Mouse (Mus musculus) telencephalon, adult 2 months (tissue): Measurements from ENCODE around the gene Atp1a4.

Experiments used
- DNase-seq: peaks from one replicate; pipeline ENCODE4 v3.0.0-alpha.2; 2011; ENCODE audit warnings: low read depth, low spot score

Gene Atp1a4

DNA sequence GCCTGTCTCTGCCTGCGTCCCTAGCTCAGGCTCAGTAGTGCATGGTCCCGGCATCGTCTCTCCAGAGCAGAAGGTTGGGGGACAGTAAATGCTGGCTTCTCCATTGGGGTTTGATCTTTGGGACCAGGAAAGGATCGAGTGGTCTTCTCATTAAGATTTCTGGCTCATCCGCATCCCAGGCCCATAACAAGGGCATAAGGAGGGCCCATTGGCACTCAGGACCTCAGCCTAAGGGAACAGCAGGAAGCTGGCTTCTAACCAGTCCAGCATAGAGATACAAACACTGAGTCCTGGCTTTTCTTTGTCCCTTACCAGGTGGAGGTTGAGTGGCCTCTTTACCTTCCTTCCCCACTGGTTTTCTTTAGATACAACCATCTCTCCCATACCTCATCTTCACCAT is 60.4 kb downstream of the Atp1a4 start:
- DNase-seq = no peak

GRCm38 (mm10) chr1:172197146-172197545 is 61.1 kb downstream of the Atp1a4 start:
- DNase-seq = no peak

- no peak for DNase-seq
Observed at GRCm38 (mm10) chr1:172194435-172194834, 63.8 kb downstream of the Atp1a4 start.

- no peak for DNase-seq
Observed at GRCm38 (mm10) chr1:172192217-172192616, 66.0 kb downstream of the Atp1a4 start.

DNA sequence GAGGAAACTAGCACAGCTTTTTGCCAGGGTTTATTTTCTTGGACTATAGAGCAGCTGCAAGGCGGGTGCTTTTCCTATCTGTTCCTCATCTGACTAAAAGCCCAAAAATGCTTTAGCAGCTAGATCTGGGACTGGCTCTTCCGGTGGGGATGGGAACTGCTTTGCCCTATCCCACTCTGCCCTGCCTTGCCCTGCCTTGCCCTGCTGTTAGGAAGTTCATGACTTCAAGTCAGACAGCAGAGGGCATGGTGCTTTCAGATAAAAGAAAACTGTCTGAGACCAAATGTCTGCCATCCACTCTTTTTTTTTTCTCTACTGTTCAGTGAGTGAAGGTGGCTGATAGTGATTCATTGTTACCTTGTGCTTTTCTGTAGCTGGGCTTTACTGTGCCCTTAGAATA is 66.6 kb downstream of the Atp1a4 start:
- DNase-seq = no peak

DNA sequence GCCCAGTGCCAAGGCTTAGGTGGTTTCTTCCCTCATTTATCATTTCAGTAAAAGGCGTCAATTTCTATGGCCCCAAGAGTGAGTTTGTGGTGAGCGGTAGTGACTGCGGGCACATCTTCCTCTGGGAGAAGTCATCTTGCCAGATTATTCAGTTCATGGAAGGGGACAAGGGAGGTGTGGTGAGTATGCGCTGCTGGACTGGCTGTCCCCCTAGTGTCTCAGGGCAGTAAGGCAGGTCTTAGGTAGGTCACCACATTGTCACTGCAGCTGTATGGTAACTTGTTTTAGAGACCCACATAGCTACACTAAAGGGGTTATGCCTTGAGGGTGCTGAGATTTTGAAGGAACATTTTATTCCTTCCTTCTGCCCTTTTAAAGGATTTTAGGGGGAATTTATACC is 69.3 kb downstream of the Atp1a4 start:
- no peak for DNase-seq

DNA sequence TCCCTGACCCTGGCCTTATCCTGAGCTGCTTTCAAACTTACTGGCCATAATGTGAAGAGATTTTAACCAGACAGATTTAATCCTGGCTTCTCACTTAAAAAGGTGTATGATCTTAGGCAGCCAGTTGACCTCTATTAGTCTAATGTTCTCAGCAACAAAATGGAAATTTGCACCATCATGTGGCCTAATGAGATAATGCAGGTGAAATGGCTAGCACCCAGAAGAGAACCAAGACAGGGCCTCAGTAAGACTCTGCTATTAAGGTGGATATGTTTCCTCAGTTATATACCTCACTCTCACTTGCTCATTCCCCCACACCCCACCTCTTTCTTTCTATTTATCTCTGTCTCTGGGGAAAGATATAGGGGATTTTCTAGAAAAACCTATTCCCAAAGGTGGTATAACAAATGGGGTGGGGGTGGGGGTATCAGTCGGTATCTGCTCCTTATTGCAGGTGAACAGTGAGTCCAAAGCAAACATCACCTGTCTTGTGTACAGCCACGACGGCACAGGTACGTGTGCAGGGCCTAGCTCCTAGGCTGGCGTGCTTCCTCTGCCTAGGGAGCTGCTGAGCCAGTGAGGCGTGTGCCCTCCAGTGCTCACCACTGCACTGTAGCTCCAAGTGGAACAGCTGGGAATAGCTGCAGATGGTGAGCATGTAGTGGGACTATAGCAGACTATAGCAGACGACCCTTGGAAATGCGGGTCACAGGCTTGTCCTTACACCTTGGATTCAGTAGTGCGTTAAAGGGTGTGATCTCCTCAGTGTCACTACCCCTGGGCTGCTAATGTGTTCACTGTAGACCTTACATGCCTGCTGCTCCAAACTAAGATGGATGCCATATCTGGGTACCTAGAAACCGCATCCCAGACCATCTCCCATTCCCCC is 71.6 kb downstream of the Atp1a4 start:
- no peak for DNase-seq

DNA sequence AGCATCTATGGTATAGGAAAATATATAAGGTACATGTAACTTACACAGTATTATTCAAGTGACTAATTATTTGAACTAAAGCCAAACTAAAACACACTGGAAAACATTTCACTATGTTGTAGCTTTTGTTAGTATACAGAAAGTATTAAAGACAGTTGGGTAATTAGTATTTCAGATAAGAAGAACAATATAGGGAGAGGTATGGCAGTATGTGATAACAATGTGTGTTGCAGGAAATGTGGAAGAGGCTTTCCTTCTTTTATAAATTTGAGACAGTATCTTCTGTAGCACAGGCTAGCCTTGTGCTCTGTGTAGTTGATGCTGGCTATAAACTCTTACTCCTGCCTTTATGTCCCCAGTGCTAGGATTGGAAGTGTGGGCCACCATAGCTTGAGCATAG is 74.3 kb downstream of the Atp1a4 start:
- DNase-seq = no peak

- no peak for DNase-seq
Observed at GRCm38 (mm10) chr1:172183056-172183455, 75.2 kb downstream of the Atp1a4 start.

- no peak for DNase-seq
Observed at GRCm38 (mm10) chr1:172181777-172182176, 76.4 kb downstream of the Atp1a4 start.

GRCm38 (mm10) chr1:172180881-172181280 is 77.3 kb downstream of the Atp1a4 start:
- no peak for DNase-seq

DNA sequence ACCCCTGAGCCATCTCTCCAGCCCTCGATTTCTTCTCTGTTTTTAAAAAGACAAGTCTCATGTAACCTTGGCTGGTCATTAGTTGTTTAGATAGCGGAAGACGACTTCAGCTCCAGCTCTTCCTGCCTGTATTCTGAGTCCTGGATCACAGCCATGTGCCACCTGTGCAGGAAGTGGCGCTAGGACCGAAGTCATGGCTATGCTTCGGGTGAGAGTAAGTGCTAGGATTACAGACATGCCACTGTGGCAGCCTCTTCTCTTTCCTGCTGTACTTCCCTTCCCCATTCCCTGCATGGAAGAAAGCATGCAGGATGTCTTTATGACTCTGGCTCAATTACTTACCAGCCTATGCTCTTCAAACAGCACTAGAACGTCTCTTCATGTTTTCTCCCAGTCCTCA is 79.1 kb downstream of the Atp1a4 start:
- DNase-seq = no peak

DNA sequence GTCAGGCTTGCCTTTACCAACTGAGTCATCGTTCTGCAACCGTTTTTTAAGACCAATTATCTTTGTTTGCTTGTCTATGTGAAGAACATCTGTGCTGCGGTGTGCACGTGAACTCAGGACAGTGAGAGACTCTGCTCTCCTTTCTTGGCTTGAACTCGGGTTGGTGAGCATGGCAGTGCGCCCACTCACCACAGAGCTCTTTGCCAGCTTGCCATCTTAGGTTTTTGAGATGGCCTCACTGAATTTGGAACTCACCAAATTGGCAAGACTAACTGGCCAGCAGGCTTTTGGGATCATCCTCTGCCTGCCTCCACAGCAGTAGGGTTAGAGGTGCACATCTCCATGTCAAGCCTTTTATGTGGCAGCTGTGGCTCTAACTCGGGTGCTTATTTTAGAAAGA is 80.4 kb downstream of the Atp1a4 start:
- no peak for DNase-seq
